Mouse (Mus musculus) left cerebral cortex, adult 2 months (tissue): ENCODE results near the gene Unc79. TPM values are rescaled to one million over a fixed set of nuclear protein-coding genes. Genes with fewer than 3 reads are reported as not detected.
A peak's percentile ranks its signal among the peaks of the same experiment; 100 is the strongest.

Experiments
- DNase-seq, 2 experiments: peaks; one replicate each; pipeline ENCODE4 v3.0.0; 2021 to 2022; ENCODE audit warnings: low spot score in 2 of 2, mixed read lengths in 1 of 2; ENCODE audit errors: extremely low spot score in 1 of 2
- H3K27ac ChIP-seq: fragments of 200-600 bp; 2 replicates; pipeline ENCODE4 v1.8.1; 2022
- H3K4me3 ChIP-seq: fragments of 200-600 bp; 2 replicates; pipeline ENCODE4 v1.8.1; 2022
- CTCF ChIP-seq: fragments of 200-600 bp; IDR thresholded peaks from 2 replicates; pipeline ENCODE4 v1.8.1; 2022; ENCODE audit warnings: antibody characterized with exemption, mild to moderate bottlenecking, moderate library complexity
- intact Hi-C: fragments of 180-260 bp; cut with DNase I; formaldehyde crosslinking; loops from one replicate; pipeline ENCODE4 v1.15.1; 2025
- total RNA-seq, 2 experiments: library from RNA; stranded (reverse); gene quantifications; 2 replicates each; pipeline ENCODE4 v1.2.3; 2021

The Unc79 gene
- total RNA-seq, 2 experiments from 2014 or later = 60.8 to 66.7 TPM

DNA sequence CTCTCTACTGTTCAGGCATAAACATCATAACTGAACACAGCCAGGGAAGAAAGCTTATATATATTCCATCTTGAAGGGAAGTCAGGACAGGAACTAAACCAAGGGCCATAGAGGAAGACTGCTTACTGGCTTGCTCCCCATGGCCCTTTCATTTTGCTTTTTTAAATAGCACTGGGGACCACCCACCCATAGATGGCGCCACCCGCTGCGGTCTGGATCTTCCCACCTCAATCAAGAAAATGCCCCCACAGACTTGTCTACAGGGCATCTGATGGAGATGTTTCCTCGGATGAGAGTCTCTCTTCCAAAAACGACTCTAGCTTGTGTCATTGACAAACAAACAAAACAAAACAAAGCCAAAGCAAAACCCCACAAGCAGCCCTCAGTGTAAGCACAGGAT lies 151.4 kb downstream of the Unc79 start:
- intact Hi-C loops = no loop called here
- TF ChIP-seq CTCF = peak; percentile 22

GRCm38 (mm10) chr12:103103041-103103440 lies 154.4 kb downstream of the Unc79 start:
- TF ChIP-seq CTCF = no peak
- Histone ChIP-seq H3K27ac (no peak overlapping the region), H3K4me3 (no peak overlapping the region)
- intact Hi-C loops = no loop called here
- DNase-seq = no peak

More for the DNA sequence above, 151.4 kb downstream of the Unc79 start:
- Histone ChIP-seq H3K4me3 (no peak overlapping the region), H3K27ac (no peak overlapping the region)
- no peak for DNase-seq

DNA sequence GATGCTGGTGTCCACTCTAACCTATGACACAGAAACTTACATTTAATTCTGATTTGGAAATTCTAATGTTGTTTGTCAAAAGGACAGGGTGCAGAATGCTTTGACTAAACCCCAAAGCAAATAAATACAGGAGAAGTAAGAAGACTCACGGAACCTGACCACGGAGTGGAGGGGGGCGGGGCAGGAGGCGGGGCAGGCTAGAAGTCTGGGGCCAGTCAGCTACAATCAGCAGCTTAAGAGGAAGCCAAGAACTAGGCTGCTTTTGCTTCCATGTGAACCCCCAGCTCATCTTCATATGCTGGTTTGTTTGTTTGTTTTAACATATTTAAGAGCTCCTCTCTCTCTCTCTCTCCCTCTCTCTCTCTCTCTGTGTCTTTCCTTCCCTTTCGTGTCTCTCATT lies 154.9 kb downstream of the Unc79 start:
- intact Hi-C loops = no loop called here
- Histone ChIP-seq H3K27ac (no peak overlapping the region), H3K4me3 (no peak overlapping the region)
- no peak for TF ChIP-seq CTCF
- DNase-seq = no peak

GRCm38 (mm10) chr12:103109301-103109700 lies 160.6 kb downstream of the Unc79 start:
- intact Hi-C loops = no loop called here
- TF ChIP-seq CTCF = no peak
- DNase-seq = no peak
- Histone ChIP-seq H3K4me3 (no peak overlapping the region), H3K27ac (no peak overlapping the region)

- no peak for TF ChIP-seq CTCF
- no peak for DNase-seq
- Histone ChIP-seq H3K27ac (no peak overlapping the region), H3K4me3 (no peak overlapping the region)
- intact Hi-C loops = no loop called here
Measured at GRCm38 (mm10) chr12:103116639-103117038, 168.0 kb downstream of the Unc79 start.

DNA sequence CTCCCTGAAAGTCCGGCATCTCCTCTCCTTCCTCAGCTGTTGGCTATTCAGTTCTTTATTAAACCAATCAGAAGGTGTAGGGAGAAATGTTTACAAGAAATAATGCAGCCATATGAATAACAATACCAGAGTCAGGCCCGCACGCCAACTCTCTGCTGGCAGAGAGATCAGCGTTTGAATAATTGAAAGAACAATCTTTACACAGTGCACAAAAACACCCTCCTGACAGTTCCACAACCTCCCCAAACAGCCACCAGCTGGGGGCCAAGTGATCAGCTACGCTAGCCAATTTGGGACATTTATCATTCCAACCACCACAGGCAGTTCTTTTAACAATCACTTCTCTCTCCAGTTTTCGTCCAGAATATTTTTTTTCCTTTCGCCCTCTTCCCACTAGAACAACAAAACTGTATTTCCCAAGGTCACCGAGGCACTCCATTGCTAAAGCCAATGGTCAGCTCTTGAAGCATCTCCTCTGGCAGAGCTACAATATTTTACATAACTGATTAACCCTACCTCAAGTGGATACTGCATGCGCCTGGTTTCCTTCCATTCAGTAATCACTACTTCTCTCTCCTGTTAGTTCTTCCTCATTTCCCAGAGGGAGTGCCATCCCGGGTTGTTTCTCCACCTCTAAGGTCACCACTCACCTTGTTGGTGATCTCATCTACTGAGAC lies 169.0 kb downstream of the Unc79 start:
- intact Hi-C loops = no loop called here
- TF ChIP-seq CTCF = no peak
- Histone ChIP-seq H3K27ac (no peak overlapping the region), H3K4me3 (no peak overlapping the region)
- DNase-seq = no peak

GRCm38 (mm10) chr12:103121928-103122327 lies 173.3 kb downstream of the Unc79 start:
- no peak for DNase-seq

DNA sequence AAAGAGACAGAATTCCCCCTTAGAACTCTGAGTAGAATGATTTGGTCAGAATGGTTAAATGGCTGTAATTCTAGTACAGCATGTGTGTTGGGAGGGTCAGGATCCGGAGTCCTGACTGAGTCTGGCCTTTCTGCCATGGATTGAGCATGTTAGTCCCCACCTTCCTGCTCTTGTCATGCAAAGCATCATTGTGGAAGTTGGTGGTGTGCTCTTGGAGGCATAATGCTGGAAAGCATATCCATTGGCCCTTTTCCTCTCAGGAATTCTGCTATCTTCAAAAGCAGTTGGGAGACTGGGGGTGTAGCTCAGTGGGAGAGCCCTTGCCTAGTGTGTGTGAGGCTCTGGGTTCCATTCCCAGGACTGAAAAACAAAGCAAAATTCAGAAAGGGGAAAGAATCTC lies 175.2 kb downstream of the Unc79 start:
- intact Hi-C loops = no loop called here
- TF ChIP-seq CTCF = no peak
- no peak overlapping the region for H3K4me3 ChIP-seq
- H3K27ac ChIP-seq = no peak overlapping the region
- no peak for DNase-seq

More at GRCm38 (mm10) chr12:103121928-103122327, 173.3 kb downstream of the Unc79 start:
- TF ChIP-seq CTCF = no peak
- intact Hi-C loops = no loop called here
- H3K27ac ChIP-seq = no peak overlapping the region
- no peak overlapping the region for H3K4me3 ChIP-seq

DNA sequence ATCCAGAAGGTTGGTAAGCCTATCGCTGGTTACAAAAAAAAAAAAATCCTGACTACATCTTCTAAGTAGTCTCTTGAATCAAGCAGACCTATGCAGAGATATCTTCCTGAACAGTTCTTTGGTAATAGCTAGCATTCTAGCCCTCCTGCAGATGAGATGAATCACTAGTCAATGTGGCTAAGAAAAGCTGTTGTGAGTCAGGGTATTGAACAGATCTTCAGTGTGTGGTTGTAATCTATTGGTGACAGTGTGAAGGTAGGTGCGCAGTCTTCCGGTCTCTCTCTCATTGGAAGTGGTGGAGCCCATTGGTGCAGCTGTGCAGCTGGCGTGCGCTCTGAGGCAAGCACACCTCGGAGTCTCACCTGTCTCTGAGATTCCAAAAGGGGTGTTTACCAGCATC lies 180.3 kb downstream of the Unc79 start:
- intact Hi-C loops = no loop called here
- TF ChIP-seq CTCF = no peak
- Histone ChIP-seq H3K27ac (no peak overlapping the region), H3K4me3 (no peak overlapping the region)
- DNase-seq = no peak

- no peak for TF ChIP-seq CTCF
- DNase-seq = no peak
- intact Hi-C loops = no loop called here
- no peak overlapping the region for H3K27ac ChIP-seq
- no peak overlapping the region for H3K4me3 ChIP-seq
Measured at GRCm38 (mm10) chr12:103129395-103130248, 181.0 kb downstream of the Unc79 start.

- Histone ChIP-seq H3K4me3 (no peak overlapping the region), H3K27ac (no peak overlapping the region)
- intact Hi-C loops = no loop called here
- no peak for DNase-seq
- TF ChIP-seq CTCF = no peak
Measured at GRCm38 (mm10) chr12:103131419-103131818, 182.8 kb downstream of the Unc79 start.

GRCm38 (mm10) chr12:103142550-103143010 lies 193.9 kb downstream of the Unc79 start:
- intact Hi-C loops = loop anchor here (1.0 to 5.0 kb wide), 3 partner anchors 159 to 180 kb away; no protein-coding TSS in a partner anchor
- Histone ChIP-seq H3K4me3 (no peak overlapping the region), H3K27ac (no peak overlapping the region)
- peak; percentile 72 for TF ChIP-seq CTCF
- DNase-seq = no peak
